Mouse (Mus musculus): Measurements from ENCODE around the gene Dll1.

Dll1 gene

DNA sequence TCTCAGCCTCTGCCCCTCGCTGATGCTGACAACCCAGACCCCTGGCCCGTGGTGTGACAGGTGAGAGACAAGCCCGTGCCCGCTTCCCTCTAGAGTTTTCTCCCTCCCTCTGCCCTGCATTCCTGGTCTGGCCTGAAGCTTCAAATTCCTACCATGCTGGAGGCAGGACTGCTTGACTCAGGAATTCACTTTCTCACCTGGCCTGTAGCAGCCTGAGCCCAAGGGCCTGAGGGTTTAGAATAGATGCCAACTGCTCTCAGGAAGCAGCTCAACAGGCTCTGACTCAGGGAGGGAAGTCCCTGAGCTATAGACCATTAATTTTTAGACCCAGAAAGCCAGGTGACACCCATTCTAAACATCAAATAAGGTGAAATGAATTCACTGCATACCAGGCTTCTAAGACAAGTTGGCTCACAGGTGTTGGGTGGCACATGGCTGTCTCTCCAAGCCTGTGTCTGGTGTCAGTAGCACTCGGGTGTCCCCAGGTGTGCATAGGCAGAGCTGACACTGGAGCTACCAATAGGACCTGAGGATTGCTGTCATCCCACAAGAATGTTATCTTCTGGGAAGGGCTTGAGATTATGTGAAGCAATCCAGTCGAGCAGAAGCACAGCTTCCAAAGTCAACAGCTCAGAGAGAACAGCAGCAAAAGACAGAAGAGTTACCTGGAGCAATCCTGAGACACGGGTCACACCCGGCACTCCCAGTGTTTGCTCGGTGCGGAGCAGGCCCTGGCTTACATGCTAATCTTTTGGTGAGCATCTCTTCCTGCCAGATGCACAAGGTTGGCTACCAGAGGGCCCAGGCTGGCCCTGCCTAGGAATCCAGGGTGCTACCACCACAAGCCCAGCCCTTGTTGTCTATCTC, 50.5 kb downstream of the Dll1 start:
- peak; percentile 12 to 45 for DNase-seq

DNA sequence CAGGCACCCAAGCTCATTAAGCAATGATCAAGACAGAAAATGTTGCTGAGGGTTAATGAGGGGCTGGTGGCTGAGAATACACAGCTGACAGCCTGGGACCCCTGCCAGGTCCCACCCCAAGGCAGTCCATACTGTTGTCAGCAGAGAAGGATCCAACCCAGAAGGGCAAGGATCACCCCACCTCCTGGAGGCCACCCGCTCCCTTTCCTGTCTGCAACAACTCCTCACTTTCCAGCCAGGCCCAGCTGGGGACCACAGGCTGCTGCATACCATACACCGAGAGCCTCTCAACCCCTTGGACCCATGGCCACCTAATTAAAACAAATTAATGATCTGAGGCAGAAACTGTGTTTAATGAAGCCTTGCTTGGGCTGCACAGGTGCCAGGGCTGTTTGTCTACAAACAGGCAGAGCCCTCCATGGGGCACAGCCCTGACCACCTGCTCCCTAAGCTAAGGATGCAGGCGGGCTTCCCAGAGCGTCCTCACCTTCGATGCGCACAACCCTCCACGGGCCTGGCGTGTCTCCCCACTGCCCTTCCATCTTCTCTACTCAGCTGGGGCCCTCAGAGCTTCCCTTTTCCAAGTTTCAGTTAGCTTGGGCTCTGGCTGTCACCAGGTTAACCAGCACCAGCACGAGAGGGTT, 53.4 kb downstream of the Dll1 start:
- peak; percentile 14 to 43 for DNase-seq
